Mouse (Mus musculus) natural killer cell, adult 2 months (primary cell): ENCODE measurements at regions not wholly inside any gene's neighbourhood (a gene's known extent, or its start where the extent isn't known, plus 50 kb on each side); places are given as distances from the start of the nearest gene placed in this dataset.

ENCODE experiments used
- DNase-seq, 2 experiments: peaks; one replicate each; pipeline ENCODE4 v3.0.0; 2022; ENCODE audit warnings: low spot score in 2 of 2

- DNase-seq = no peak
Observed at GRCm38 (mm10) chr1:35428126-35428840, 578.5 kb downstream of the Plekhb2 start.

- DNase-seq = no peak
Observed at GRCm38 (mm10) chr1:35429471-35429870, 579.7 kb downstream of the Plekhb2 start.

GRCm38 (mm10) chr1:35435721-35436120, 585.9 kb downstream of the Plekhb2 start:
- DNase-seq = no peak

DNA sequence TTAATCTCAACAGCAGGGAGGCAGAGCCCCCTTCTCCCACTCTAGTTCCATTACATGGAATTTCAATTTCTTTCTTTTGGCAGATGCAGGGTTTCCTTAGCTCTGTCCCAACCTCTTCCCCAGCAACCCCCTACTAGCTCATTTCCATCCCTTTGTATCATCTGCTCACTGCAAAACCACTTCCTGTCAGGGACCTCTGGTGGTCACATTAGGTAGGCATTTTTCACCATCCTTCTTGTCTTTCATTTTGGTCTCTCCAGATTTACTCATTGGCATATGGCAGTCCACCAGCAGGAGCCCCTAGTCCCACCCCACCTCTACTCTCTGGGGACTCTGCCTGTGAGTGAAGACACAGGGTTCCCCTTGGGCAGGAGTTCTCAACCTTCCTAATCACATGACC, 597.6 kb downstream of the Plekhb2 start:
- DNase-seq = no peak

DNA sequence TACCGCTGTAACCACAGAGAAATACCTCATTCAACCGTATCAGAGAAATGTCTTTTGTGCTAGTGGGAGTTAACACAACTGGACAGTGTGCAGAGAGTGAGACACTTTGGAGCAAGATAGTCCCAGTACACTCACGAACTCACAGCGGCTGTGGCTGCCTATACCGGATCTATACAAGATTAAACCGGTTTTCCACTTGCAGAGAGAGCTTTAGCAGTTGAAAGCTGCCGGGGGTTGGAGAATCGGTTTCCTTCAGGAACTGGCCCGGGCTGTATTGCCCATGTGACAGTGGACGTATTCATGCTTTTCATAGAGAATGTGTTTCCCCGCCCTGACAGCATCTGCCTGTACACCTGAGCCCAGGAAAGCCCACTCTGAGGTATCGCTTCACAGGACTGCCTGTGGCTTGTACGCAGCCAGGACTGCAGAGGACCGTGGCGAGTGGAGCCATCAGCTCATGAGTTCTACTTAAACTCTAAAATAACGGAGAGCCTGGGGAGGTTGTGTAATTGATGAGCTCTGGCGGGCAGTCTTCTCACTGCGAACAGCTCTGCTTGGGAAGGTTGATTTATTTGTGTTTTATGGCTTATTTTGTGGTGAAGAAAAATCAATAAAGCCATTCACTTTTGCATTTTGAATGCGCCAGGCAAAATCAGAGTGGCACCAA, 602.8 kb downstream of the Plekhb2 start:
- no peak for DNase-seq

DNA sequence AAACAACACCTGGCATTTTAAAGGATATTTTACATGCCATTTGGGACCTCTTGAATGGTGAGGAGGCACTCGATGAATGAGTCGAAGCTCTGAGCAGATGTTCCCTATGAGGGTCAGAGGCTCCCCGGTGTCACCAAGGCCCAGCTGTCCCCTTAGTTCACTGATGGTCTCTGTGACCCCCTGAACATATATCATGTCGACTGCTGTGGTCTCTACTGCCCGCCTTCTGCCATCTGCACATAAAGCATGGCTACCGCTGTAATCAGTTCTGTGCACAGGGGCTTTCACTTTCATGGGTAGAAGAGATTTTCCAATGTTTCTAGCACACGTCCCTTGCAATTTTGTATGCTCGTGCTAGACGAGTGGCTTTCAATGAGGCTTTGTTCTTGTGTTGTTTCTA, 607.8 kb downstream of the Plekhb2 start:
- DNase-seq = no peak

DNA sequence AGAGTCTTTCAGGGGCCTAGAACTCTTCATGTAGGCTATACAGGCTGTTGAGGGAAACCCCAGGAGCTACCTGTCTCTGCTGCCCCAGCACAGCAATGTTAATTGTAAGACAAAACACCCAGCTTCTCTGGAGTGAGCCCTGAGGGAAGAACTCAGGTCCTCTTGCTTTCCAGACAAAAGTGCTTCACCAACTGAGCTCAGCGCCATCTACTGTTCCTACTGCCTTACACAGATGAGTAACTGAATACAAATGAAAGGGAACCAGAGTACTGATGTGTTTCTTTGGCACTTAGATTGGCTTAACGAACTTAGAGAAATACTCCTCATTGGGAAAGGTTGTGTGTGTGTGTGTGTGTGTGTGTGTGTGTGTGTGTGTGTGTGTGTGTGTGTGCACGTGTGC, 603.1 kb upstream of the Hs6st1 start:
- DNase-seq = no peak

GRCm38 (mm10) chr1:35469185-35469753, 598.9 kb upstream of the Hs6st1 start:
- no peak for DNase-seq

DNA sequence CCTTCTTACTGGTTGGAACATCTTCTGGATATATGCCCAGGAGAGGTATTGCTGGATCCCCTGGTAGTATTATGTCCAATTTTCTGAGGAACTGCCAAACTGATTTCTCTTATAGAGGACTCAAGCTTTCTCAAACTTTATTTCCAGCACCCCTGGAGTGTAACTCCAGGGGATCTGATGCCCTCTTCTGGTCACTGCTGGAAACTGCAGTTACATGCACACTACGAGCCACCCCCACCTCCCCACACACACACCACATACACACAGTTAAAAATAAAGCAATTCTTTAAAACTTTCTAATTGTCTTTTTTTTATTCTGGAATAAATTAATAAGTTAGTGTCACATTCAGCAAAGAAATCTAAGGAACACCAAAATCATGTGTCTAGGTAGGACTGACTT, 589.9 kb upstream of the Hs6st1 start:
- no peak for DNase-seq

GRCm38 (mm10) chr1:35495963-35496362, 572.2 kb upstream of the Hs6st1 start:
- DNase-seq = no peak

- DNase-seq = no peak
Observed at GRCm38 (mm10) chr1:35522951-35523350, 545.2 kb upstream of the Hs6st1 start.

DNA sequence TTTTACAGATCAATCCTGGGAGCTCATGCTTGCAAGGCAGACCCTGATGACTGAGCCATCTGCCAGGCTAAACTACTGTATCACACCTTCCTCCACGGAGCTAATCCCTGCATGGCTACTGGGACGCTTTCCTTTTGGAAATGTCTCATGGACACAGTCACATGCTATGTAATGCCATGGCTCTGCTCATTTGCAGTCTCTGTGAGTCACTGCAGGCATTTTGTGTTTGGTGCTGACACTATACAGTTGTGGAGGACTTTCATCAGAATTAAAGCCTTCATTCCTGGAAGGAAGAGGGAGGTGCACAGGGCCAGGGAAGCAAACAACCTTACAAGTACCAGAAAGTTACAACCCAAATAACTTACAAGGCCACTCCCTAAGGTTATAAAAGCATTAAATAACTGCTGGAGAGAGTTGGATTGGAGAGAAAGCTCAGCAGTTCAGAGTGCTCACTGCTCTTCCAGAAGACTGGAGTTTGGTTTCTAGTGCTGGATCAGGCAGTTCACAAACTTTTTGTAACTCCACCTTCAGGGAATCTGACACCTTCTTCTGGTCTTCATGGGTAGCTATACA, 544.3 kb upstream of the Hs6st1 start:
- no peak for DNase-seq

DNA sequence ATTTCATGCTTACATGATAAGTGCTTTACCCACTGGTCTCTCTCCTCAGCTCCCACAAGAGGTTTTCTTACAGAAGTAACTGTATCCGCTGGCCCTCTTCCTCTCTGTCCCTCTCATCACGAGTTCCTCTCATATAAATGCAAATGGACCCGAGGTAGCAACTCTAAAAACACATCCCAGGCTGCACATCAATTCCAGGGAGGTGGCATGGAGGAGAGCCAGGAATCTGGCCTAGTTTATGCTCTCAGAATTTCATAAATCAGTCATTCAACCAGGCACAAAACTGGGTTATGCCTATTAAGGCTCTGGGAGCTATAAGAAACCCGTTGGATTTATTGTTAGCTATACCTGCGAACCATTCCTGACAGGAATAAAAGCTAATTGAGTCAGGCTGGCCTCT, 543.4 kb upstream of the Hs6st1 start:
- DNase-seq = no peak

DNA sequence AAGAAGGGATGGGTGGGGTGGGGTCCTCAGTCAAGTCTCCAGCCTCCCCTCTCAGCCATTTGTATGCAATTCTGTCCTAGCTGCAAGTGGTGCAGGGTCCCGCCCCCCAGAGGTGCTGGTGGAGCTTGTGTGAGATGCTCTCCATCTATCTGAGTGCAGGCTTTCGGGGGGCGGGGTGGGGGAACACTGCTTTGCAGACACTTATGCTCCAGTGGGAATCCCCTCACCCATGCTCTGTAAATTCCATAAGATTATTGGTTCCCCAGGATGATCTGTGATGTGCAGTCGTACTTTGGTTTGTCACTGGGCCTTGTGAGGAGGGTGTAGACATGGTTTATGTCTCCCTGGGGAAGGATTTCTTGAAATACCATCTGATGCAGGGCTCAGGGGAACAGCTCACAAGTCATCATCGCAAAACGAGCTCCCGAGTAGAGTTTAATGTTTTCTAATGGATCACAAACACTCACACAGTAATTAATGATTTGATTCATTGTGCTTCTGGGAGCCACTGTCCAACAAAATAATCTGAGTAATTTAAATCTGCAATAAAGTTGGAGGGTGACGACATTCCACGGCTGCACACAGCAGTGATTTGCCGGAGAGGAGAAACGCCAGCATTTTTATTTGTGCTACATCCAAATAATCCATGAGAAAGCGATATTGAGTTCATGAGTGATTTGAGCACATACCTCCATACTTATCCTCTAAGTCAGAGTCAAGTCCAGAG, 540.3 kb upstream of the Hs6st1 start:
- DNase-seq = no peak

GRCm38 (mm10) chr1:35535470-35535869, 532.7 kb upstream of the Hs6st1 start:
- no peak for DNase-seq

DNA sequence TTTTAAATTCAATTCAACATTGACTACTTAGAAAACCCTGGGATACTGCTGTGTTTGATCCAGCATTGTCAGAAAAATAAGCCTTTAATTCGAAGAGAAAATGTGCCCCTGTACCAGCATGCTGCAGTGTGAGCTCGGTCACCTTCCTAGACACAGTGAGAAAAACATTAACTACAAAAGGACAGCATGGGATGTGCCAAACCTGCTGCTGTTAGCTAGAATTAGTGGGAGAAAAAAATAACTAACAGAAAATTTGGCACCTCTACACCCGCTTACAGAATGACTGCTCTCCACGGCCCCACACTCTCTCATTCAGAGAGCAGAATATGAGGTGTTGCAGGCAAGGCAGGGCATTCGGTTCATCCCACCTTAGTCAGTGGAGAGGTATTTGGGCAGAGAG, 531.9 kb upstream of the Hs6st1 start:
- DNase-seq = no peak

DNA sequence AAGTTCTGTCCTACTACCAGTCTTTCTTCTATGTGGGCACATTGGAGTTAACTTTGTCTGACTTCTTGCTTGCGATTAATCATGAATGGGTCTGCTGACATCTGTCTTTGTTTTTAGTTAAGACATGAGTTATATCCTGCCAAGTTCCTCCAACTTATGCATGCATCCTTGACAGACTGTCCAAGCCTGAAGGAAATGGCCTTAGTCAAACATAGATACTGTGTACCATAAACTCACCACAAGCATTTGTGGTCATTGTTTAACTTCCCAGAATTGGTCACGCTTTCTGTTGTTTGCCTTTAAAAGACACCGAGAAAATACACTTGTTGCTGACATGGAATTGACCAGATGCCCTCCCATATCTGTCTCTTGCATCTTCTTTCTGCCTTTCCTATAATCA, 519.4 kb upstream of the Hs6st1 start:
- no peak for DNase-seq

DNA sequence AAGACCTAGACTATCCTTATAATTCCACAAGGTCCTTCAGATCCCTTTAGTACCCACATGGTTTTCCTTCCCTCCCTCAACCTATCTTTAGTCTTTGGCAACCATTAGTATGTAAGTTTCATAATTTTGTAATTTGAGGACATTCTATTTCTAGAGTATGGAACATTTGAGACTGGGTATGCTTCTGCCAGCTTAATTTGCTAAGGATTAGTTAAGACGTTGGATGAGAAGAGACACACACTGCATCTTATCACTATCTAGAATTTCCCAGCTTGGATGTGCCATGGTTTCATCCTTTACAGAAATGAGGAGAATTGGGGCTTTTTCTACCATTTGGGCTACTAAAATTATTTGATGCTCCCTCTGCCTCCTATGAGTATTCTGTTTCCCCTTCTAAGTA, 516.7 kb upstream of the Hs6st1 start:
- no peak for DNase-seq

GRCm38 (mm10) chr1:35562786-35563185, 505.4 kb upstream of the Hs6st1 start:
- DNase-seq = no peak

- no peak for DNase-seq
Observed at GRCm38 (mm10) chr1:35575203-35575602, 493.0 kb upstream of the Hs6st1 start.

GRCm38 (mm10) chr1:35579392-35579791, 488.8 kb upstream of the Hs6st1 start:
- DNase-seq = no peak

GRCm38 (mm10) chr1:35579992-35580391, 488.2 kb upstream of the Hs6st1 start:
- DNase-seq = no peak
